Mouse (Mus musculus): ENCODE data around the gene Prox1. TPM values are rescaled to one million over a fixed set of nuclear protein-coding genes. Genes with fewer than 3 reads are reported as not detected.

The Prox1 gene
- polyA plus RNA-seq, 1 experiment from 2014 or later, result 16.0 TPM

DNA sequence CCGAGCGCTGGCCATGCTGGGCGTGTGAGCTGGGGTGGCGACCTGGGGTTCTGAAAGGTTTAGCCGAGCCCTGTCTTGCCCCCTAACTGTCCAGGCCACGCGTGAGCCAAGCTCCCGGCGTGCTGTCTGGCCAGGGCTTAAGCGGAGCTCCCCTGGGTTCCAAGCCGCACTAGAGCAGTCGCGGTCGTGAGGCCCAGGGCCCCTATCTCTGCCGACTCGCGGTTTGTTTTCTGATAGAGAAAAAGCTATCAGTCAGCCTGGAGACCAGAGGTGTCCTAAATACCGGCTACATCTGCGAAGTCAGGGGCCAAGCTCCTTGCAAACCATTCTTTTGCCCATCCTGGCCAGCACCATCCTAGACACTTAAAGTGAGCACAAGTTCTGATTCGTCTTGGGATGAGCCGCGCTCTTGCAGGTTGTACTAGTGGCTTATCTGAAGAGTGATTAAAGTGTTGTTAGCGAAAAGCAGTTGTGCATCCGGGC is 2.5 kb upstream of the Prox1 start:
- 2% methylated on average over 24 of the region's 24 CpGs for WGBS
- peaks cover 56% of the 10 kb centered on the region for H3K4me1 ChIP-seq
- peak overlapping the region; percentile 89 for H3K9ac ChIP-seq
- H3K36me3 ChIP-seq, result no peaks in the 10 kb centered on the region
- H3K27me3 ChIP-seq (replicated peaks), result peaks cover 39% of the 10 kb centered on the region
- H3K9me3 ChIP-seq, result no peaks in the 10 kb centered on the region
- no peak for ATAC-seq (ENCODE audit: extremely low read depth, insufficient number of reproducible peaks, low FRiP score, low TSS enrichment)
- H3K4me2 ChIP-seq, result peak overlapping the region; percentile 78
- peak overlapping the region; percentile 58 for H3K27ac ChIP-seq (replicated peaks)
- peak overlapping the region; percentile 74 for H3K4me3 ChIP-seq

DNA sequence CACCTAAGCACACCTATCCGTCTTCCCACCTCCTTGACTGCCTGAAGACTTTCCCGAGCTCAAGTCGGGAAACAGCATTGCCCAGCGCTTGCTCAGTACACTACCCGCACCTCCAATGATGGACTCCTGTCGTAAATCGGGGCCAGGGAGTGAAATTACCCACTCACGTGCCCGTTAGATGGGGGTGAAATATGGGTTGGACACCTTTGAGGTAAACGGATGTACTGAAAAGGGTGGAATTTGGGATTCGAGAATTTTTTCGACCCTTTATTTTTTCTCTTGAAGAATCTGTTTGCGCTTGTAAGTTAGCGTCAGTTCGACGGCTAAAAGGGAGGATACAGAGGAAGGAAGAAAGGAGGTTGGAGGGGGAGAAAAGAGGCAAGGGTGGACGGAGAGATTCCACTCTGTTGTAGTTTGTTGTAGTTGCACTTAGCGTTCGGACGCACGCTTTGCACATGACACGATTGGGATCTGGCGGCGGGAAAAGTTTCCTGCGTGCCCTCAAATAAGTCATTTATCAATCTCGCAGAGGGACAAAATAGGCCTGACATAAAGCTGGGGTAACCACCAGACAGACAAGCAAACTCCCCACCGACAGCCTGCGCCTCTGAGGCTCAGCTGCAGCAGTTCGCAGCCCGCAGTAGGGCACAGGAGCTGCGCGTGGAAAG is 1.9 kb upstream of the Prox1 start:
- peaks cover 61% of the 10 kb centered on the region for H3K4me1 ChIP-seq
- H3K4me3 ChIP-seq, result peak overlapping the region; percentile 74
- H3K9ac ChIP-seq, result peak overlapping the region; percentile 89
- peak overlapping the region; percentile 58 for H3K27ac ChIP-seq (replicated peaks)
- no peaks in the 10 kb centered on the region for H3K36me3 ChIP-seq
- H3K4me2 ChIP-seq, result peak overlapping the region; percentile 78
- 4% methylated on average over 32 of the region's 32 CpGs for WGBS
- H3K27me3 ChIP-seq (replicated peaks), result peaks cover 45% of the 10 kb centered on the region
- ATAC-seq (ENCODE audit: extremely low read depth, insufficient number of reproducible peaks, low FRiP score, low TSS enrichment), result no peak
- H3K9me3 ChIP-seq, result no peaks in the 10 kb centered on the region

DNA sequence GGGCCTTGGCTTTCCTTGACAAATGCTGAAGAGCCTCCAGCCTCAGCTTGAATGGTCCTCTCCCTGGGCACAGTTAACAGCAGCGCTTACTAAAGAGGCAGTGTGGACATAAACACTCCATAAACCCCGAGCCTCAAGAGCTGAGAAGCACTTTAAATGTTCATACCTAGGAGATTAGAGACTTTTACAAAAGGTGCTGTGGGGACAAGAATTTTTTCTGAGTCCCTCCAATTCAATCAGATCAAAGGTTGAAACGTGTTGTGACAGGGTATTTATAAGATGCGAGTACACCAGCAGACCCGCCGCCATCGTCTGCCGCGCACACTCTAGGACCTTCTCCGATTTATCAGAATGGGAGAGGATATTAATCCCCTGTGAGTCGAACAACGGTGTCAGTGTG is 1.2 kb upstream of the Prox1 start:
- Histone ChIP-seq H3K9ac (peak overlapping the region; percentile 89), H3K27ac (replicated peaks) (peak overlapping the region; percentile 96; the same call in 1 of the 2 replicates), H3K4me1 (peaks cover 60% of the 10 kb centered on the region), H3K4me2 (peak overlapping the region; percentile 78), H3K36me3 (no peaks in the 10 kb centered on the region), H3K9me3 (no peaks in the 10 kb centered on the region), H3K4me3 (peak overlapping the region; percentile 74), H3K27me3 (replicated peaks) (peaks cover 46% of the 10 kb centered on the region)
- ATAC-seq (ENCODE audit: extremely low read depth, insufficient number of reproducible peaks, low FRiP score, low TSS enrichment), result no peak
- 1% methylated on average over 12 of the region's 12 CpGs for WGBS

DNA sequence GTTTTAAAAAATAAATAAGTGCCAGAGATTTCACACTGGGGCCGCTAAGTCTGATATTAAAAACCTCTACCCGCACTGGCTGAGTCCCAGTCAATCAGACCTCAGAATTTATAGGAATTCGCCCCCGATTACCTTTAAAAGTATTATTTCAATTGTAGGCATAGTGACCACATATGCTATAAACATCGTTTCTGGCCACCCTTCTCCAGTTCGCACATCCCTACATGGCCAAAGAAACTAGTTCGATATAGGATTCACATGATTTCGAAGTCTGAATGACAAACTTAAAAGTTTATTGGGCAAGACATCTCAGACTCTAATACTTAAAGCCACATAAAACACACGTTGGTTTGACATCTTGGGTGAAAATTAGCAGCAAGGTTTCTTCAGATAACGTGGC is 827 bp upstream of the Prox1 start:
- no peaks in the 10 kb centered on the region for H3K36me3 ChIP-seq
- H3K4me2 ChIP-seq, result peak overlapping the region; percentile 78
- H3K27ac ChIP-seq (replicated peaks), result peak overlapping the region; percentile 96
- H3K4me3 ChIP-seq, result peak overlapping the region; percentile 74
- no peak for ATAC-seq (ENCODE audit: extremely low read depth, insufficient number of reproducible peaks, low FRiP score, low TSS enrichment)
- H3K9me3 ChIP-seq, result no peaks in the 10 kb centered on the region
- peaks cover 44% of the 10 kb centered on the region for H3K27me3 ChIP-seq (replicated peaks)
- peaks cover 60% of the 10 kb centered on the region for H3K4me1 ChIP-seq
- 6% methylated on average over 10 of the region's 10 CpGs for WGBS
- H3K9ac ChIP-seq, result peak overlapping the region; percentile 89

DNA sequence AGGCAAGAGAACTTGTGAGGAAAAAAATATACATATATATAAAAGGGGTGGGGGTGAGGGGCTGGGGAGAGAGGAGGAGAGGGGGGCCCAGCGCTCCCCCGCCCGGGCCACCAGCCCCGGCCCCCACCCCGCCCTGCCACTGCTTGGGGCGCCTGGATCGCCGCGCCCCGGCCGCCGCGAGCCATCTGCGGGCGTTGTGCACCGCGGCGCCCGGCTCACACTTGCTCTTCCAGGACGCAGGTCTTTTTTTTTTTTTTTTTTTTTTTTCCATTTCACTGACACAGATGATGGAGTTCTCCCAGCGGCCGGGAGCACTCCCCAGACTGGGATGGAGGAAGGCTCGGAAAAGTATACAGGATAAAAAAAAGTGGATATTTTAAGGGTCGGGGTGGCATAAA is 304 bp upstream of the Prox1 start:
- Histone ChIP-seq H3K4me1 (peaks cover 65% of the 10 kb centered on the region), H3K27ac (replicated peaks) (peak overlapping the region; percentile 96)

DNA sequence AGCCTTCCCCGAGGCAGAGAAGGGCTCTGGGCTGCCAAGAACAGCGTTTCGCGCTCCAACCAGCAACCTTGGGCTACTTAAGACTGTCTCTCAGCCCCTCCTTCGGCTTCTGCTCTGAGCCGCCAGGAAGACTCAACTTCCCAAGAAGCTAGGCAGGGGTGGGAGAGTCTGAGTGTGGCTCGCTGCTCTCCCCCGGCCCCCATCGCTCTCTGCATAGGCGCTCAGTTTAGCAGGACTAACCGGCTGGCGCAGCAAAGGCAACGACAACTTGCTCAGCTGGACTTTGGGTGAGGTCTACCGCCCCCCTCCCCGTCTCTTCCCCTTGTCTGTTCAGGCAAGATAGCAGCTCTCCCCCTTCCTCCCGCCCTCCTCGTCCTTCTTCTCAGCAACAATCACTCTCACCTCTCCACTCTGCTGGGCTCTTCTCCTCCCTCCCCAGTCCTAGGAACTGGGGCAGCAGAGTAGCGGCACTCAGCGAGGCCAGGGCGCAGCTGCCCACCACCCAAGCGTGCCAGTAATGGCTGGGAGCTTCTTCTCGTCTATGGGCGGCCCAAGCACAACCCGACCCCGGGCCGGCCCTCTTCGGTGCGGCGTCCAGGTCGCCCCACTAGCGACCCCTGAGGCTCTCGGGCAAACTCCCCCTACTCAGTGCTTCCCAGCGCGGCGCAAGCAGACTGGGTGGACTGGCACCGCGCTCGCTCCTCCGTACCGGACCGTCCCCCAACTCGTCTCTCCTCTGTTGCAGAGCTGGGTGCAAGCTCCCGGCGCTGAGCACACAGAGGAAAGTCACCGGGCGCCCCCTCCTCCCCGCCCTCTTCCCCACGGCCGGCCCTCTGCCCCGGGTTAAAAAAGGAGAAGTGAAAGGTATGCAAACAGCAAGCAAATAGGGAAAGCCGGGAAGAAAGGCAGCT is 1.5 kb downstream of the Prox1 start:
- Histone ChIP-seq H3K4me3 (peak overlapping the region; percentile 74), H3K27ac (replicated peaks) (peak overlapping the region; percentile 96), H3K27me3 (replicated peaks) (peaks cover 25% of the 10 kb centered on the region), H3K4me2 (peak overlapping the region; percentile 78), H3K36me3 (no peaks in the 10 kb centered on the region), H3K4me1 (peaks cover 61% of the 10 kb centered on the region), H3K9ac (peak overlapping the region; percentile 89), H3K9me3 (no peaks in the 10 kb centered on the region)
- WGBS, result 0% methylated on average over 51 of the region's 51 CpGs
- peak; percentile 27; the same call in 1 of the 2 replicates for ATAC-seq (ENCODE audit: extremely low read depth, insufficient number of reproducible peaks, low FRiP score, low TSS enrichment)

More for the DNA sequence above, 304 bp upstream of the Prox1 start:
- H3K9ac ChIP-seq, result peak overlapping the region; percentile 89
- no peaks in the 10 kb centered on the region for H3K9me3 ChIP-seq
- peak overlapping the region; percentile 78 for H3K4me2 ChIP-seq
- H3K27me3 ChIP-seq (replicated peaks), result peaks cover 38% of the 10 kb centered on the region
- H3K4me3 ChIP-seq, result peak overlapping the region; percentile 74
- WGBS, result 2% methylated on average over 23 of the region's 24 CpGs
- ATAC-seq (ENCODE audit: extremely low read depth, insufficient number of reproducible peaks, low FRiP score, low TSS enrichment), result no peak
- H3K36me3 ChIP-seq, result no peaks in the 10 kb centered on the region

DNA sequence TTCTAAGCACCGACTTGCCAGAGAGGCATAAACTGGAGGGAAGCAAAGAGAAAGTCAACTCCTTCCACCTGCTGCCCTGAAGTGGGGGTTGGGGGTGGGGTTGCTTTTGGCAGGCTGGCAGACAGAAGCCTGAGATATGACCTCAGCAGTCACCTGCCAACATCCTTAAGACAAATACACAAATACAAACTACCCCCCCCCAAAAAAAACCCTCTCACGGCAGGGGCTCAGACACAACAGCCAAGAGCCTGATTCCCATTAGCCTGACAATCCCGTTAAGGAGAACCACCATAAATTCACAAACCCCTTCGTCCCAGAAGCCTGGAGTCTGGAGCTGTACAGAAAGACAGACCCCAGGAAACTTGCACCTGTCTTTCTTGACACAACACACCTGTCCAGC is 2.4 kb downstream of the Prox1 start:
- Histone ChIP-seq H3K9me3 (no peaks in the 10 kb centered on the region), H3K4me2 (peak overlapping the region; percentile 78), H3K27ac (replicated peaks) (peak overlapping the region; percentile 96), H3K4me1 (peaks cover 56% of the 10 kb centered on the region), H3K36me3 (no peaks in the 10 kb centered on the region), H3K9ac (peak overlapping the region; percentile 89), H3K4me3 (peak overlapping the region; percentile 74), H3K27me3 (replicated peaks) (peaks cover 17% of the 10 kb centered on the region; the same call in 1 of the 2 replicates)
- no peak for ATAC-seq (ENCODE audit: extremely low read depth, insufficient number of reproducible peaks, low FRiP score, low TSS enrichment)
- WGBS, result 6% methylated on average over 4 of the region's 4 CpGs

DNA sequence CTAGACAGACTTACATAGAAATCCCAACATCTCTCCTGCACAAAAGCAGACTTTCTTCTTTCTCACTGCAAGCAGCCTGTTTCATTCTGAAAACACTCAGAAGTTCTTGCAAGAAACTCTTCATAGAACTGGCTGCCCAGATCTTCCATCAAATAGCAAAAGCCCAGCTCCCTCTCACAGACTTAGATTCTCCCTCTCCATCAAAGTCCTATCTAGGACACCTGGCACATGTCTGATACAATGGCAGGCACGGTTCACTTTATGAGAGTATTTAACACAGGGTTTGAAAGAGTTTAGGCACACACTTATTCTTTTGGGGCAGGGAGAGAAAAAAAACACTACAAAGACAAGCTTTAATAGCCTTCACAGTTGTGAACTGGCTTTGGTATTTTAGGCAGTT is 2.9 kb downstream of the Prox1 start:
- 0 out of 2 replicates have a peak, but pooled peaks cover 13% of the 10 kb centered on the region for H3K27me3 ChIP-seq (replicated peaks)
- H3K4me2 ChIP-seq, result peak overlapping the region; percentile 78
- H3K36me3 ChIP-seq, result no peaks in the 10 kb centered on the region
- 0% methylated on average over 1 of the region's 1 CpGs for WGBS
- peak overlapping the region; percentile 74 for H3K4me3 ChIP-seq
- no peaks in the 10 kb centered on the region for H3K9me3 ChIP-seq
- peaks cover 56% of the 10 kb centered on the region for H3K4me1 ChIP-seq
- peak overlapping the region; percentile 96 for H3K27ac ChIP-seq (replicated peaks)
- no peak for ATAC-seq (ENCODE audit: extremely low read depth, insufficient number of reproducible peaks, low FRiP score, low TSS enrichment)
- peak overlapping the region; percentile 89 for H3K9ac ChIP-seq

DNA sequence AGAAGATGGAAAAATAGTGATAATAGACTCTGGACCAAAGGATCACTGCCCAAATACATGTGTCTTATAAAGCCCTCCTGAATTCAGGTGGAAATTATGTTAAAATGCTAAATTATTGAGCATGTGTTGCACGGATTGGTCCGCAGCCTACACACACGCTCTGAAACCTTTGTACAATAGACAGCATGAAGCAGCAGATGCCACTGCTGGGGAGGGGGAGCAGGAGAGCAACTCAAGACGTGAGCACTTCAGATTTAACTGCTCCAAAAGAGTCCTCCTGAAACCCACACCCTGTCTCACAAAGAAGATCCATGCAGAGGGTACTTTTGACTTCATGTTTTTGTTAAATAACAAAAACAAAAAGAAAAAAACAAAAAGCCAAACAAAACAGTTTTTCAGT is 5.0 kb downstream of the Prox1 start:
- Histone ChIP-seq H3K27me3 (replicated peaks) (0 out of 2 replicates have a peak, but pooled peaks cover 7% of the 10 kb centered on the region), H3K36me3 (peaks cover 14% of the 10 kb centered on the region), H3K9me3 (no peaks in the 10 kb centered on the region), H3K4me3 (no peak overlapping the region), H3K4me2 (peak overlapping the region; percentile 20; the same call in 1 of the 2 replicates), H3K27ac (replicated peaks) (no peak overlapping the region), H3K9ac (no peak overlapping the region), H3K4me1 (peaks cover 57% of the 10 kb centered on the region)
- WGBS, result 55% methylated on average over 4 of the region's 4 CpGs
- no peak for ATAC-seq (ENCODE audit: extremely low read depth, insufficient number of reproducible peaks, low FRiP score, low TSS enrichment)

DNA sequence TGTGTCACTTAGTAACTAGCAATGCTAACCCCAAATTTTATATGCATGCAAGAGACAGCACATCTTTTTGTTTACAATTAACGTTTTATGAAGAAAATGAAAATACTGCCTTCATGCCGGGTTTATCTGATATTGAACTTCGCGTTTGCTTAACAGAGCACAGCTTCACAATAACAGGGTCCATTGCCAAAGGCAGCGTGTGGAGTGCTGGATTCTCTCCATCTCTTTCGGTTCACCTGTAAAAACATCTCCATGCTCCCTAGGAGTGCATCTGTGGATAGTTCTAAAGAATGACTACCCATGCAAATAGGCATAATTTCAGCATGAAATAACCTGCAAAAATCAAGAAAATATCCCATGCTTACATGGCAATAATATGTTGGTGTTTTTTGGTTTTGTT is 7.0 kb downstream of the Prox1 start:
- Histone ChIP-seq H3K4me2 (no peak overlapping the region), H3K27me3 (replicated peaks) (0 out of 2 replicates have a peak, but pooled peaks cover 7% of the 10 kb centered on the region), H3K9me3 (no peaks in the 10 kb centered on the region), H3K4me1 (peaks cover 54% of the 10 kb centered on the region), H3K36me3 (peaks cover 33% of the 10 kb centered on the region), H3K27ac (replicated peaks) (no peak overlapping the region), H3K9ac (no peak overlapping the region), H3K4me3 (no peak overlapping the region)
- WGBS, result 82% methylated on average over 6 of the region's 6 CpGs
- no peak for ATAC-seq (ENCODE audit: extremely low read depth, insufficient number of reproducible peaks, low FRiP score, low TSS enrichment)

Data from heart, embryonic 13.5 days (tissue).